Mouse (Mus musculus): Measurements from ENCODE around the gene Enpp7.

The Enpp7 gene

DNA sequence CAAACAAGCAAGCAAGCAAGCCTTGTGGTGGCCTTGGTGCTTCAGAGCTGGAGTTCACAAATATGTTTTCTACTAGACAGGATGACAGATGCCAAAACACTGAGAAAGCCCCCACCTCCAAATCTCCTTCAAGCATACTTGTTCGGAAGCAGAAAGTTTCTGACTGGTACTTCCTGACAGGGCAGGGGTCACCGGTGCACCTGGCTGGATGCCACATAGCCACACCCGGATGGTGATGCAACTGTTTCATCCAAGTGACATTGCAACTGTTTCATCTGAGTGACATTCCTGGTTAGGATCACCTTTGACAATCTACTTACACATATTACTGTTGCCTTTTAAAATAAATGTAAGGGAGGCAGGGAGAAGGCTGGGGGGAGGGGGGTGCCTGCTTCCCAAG lies 9.2 kb downstream of the Enpp7 start:
- no peak for DNase-seq (ENCODE audit: low read depth, low spot score)

DNA sequence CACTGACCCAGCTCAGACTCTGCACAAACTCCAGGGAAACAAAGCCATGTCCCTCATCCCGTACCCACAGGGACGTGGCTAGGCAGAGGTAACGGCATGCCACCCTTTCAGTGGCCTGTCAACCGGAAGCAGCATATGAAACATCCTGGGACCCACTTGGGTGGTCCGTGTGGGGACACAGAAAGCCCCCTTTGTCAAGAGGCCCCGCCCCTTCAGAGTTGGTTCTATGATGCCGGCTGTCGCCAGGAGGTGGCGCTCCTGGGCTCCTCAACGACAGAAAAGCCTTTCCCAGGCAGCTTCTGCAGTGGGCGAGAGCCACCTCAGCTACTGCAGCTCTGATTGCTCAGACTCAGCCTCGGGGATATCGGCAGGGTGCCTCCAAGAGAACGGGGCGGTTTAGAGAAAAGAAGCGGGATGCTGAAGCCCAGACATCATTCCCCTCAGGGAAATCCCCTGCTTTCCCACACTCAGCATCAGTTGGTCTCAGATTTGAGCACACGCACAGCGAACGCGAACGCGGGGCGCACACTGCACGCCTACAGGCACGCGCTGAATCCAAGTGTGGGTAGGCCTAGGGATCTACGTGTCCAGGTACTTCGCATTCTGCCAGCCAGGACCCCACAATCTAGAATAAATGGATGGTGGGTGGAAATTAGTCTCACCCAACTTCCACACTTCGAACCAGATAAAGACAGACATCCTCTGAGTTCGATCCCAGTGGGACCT lies 10.7 kb downstream of the Enpp7 start:
- peak; percentile 40 for DNase-seq (ENCODE audit: low read depth, low spot score)

DNA sequence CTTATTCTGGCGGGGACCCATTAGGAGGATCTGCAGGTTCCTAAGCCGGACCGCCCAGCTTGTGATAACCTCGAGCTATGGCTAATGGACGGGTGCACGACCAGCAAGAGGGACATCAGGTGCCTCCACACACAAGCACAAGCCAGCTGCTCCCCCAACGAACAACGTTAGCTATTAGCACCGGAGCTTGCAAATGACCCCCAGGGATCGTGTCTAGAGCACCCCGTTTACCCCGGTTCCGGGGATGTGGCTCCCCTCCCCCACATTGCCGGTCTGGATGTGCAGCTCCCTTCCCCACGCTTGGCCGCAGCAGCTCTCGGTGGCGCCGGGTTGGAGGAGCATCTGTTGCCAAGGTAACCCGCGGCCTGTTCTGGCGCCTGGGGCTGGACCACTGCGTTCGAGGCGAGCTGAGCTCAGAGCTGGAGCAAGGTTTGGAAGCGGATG lies 11.4 kb downstream of the Enpp7 start:
- no peak for DNase-seq (ENCODE audit: low read depth, low spot score)

DNA sequence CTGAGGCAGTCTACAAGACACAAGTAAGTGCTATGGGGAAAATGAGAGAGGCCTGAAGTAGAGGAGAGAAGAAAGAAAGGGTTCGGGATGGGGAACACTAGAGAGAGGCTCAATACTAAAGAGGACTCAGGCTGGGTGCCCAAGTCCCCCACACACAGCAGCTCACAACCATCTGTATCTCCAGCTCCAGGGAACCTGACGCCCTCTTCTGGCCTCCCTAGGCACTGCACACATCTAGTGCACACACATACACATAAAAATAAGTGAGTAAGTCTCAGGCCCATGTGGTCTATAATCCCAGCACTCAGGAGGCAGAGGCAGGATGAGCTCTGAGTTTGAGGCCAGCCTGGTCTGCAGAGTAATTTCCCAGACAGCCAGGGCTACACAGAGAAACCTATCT lies 12.9 kb downstream of the Enpp7 start:
- no peak for DNase-seq (ENCODE audit: low read depth, low spot score)

DNA sequence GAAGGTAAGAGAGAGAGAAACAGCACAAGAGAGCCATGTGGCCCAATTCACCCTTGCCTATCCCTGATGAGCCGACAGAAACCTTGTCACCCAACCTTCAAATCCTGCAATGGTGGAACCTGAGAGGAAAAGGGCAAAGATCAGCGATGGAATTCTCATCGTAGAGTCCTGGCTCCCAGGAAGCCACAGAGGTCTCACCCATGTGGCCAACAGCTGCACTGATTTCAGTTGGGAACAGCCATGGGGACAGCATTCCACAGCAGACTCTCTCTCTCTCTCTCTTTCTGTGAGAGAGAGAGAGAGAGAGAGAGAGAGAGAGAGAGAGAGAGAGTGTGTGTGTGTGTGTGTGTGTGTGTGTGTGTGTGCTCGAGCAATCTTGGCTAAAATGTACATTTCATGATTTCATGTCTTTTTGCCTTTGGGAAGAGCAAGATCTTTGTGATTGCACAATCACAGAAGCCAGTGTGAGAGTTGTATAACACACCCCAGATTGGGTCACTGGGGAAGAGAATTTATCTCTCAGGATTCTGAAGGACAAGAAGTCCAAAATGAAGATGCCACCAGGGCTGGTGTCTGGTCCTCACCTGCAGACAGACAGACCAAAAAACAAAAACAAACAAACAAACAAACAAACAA lies 13.6 kb downstream of the Enpp7 start:
- DNase-seq (ENCODE audit: low read depth, low spot score), result no peak

DNA sequence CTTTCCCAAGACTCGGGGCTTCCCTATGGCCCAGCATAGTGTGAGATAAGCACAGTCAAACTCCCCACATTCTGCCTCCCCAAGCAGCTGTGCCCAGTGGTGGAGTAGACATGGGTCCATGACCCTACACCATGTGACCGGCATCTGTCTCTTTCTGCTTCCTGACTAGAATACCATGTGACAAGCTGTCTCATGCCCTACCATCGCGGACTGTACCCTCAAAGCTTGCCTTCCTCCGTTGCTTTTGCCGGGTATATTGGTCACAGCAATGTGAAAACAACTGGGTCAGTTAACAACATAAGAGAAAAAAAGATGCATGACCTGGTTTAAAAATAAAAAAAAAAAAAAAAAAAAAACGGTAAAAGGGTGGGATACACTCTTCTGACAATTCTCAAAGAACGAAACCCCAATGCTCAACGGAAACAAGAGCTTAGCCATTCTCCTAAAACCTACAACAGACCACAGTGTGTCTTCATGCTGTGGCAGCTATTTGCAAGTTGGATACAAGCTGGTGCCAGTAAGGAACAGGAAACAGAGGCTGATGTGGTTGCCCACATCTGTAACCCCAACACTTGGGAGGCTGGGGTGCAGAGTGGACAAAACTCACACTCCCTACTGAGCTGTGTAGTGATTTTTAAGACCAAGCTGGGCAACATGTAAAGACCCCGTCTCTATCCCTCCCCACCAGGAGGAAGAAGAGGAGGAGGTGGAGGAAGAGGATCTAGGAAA lies 17.7 kb downstream of the Enpp7 start:
- no peak for DNase-seq (ENCODE audit: low read depth, low spot score)

DNA sequence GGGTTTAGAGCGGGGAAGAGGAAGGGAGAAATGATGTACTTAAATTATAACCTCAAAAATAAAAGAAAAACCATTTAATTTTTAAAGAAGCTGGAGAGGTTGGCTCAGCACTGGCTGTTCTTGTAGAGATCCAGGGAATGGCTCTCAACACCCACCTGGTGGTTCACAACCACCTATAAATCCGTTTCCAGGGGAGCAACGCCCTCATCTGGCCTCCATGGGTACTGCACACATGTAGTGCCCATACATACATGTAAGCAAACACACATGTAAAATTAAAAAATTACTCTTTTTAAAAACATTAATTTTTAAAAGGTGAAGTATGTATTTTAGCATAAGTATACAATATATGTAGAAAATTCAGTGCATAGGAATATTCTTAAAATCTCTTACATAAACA lies 18.5 kb downstream of the Enpp7 start:
- no peak for DNase-seq (ENCODE audit: low read depth, low spot score)

DNA sequence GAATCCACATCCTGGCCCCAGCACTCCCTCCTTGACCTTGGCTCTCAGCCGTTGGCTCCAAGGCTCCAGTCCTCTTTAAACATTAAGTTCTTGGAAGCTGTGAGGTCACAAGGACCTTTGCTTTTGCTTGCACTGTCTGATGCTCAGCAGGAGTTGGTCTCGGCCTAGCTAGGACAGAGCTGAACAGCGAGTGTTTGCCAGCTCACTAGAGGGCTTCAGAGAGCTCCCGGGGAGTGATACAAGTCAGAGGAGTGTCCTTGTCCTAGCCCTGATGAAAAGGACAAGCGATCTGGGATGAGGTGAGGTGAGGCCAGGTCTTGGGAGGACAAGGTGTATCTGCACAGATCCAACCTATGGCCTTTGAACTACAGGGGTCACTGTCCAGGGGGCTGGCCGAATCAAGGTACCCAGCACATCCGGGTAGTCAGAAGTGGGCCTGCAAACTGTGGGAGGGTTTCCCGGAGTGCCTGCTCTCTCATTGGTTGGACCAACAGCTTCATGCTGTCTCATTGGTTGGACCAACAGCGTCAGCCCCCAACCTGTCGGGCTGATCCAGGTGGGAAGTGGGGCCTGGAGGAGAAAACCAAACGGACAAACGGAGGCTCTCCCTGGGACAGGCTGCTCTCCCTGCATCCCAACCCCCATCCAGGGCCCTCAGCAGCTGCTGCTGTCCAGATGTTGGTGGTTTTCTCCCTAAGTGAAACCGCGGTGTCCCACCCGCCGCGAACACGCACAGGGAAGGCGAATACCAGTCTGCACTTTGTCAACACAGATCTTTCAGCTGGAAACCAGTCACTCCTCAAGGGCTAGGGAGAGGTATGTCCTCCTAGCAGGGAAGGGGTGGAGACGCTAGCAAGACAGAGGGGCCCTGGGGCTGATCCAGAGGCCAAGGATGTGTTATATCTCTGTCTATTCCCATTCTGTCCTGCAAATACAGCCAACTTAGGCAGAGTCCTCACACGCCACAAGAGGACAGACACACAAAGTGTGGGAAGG lies 19.8 kb downstream of the Enpp7 start:
- DNase-seq (ENCODE audit: low read depth, low spot score), result no peak

DNA sequence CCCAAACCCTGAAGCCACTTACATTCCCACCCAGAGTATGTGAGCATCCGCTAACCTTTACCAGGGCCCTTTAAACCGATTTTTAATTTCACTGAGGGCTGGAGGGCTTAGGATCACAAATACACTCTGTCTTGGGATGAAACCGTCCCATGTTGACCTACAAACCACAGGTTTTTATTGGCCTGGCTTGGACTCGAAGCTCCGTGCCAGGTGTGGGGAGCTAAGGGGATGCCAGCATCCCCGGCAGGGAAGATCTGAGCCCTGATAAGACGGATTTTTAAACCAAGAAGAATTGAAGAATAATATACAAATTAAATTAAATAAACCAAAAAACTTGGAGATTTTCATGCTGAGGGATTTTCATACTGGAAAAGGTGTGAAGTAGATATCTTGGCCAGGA lies 26.5 kb downstream of the Enpp7 start:
- no peak for DNase-seq (ENCODE audit: low read depth, low spot score)

DNA sequence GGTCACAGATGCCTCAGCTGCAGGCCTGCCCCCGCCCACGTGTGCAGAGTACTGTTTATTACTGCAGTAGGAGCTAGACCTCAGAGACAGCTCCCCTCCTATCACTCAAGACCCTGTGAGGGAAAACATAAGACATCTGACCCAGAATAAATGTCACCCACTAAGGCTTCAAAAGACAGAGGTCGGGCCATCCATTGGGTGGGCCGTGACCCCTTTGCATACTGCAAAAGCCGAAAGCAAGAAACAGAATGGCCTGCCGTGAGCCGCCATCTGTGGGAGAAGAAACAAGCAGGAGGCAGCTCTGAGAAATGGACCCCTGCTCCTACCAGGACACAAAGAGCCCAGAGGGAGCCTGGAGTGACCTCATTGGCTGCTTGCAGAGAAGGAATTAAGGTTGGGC lies 29.5 kb downstream of the Enpp7 start:
- no peak for DNase-seq (ENCODE audit: low read depth, low spot score)

DNA sequence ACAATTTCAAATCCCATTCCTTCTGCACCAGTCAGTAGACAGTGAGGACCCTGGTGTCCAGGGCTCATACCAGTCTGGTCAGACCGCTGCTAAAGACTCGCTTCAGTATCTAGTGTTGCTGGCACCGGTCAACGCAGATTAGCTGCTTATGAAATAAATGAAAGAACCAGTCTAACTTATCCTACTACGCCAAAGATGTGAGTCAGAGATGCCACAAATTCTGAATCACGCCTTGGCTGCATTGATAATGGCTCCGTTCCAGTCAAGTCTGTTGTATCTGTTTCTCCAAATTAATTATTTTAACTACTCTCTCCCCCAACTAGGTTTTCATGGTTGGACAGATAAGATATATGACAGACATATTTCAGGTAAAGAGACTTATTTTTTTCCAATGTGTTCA lies 33.2 kb downstream of the Enpp7 start:
- DNase-seq (ENCODE audit: low read depth, low spot score), result no peak

DNA sequence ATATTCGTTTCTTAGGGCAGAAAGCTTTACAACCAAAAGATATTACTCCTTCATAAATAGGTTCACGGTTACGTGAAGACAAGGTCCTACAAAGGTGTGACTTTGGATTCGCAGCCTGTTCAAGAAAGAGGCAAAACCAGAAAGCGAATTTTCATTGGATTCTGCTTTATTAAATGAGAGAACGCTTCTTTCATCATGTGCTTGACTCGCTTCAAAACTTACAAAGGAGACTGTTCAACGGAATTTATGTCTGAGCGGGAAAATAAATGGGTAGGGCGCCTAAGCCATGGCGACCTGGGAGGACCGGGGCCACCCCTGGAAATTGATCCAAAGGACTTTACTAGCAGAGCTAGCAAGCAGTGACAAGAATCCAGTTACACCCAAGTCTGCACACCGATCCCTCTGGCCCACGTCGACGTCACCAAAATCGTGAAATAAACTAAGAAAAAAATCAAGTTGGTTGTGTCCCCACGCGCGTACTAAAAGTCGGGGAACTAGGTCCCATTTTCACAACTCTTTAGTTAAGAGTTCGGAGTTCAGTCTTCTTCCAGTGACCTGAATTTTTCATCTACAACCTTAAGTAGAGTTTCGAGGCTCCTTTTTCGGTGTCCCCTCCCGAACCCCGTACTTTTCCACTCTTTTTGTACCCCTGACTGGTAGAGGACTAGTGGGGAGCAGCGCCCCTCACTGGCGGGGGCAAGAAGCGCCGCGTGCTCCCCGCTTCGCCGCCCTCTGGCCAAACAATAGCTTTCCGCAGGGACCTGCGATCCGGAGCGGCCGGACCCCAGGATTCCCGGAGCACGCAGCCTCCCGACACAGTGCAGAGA lies 34.3 kb downstream of the Enpp7 start:
- DNase-seq (ENCODE audit: low read depth, low spot score), result no peak

DNA sequence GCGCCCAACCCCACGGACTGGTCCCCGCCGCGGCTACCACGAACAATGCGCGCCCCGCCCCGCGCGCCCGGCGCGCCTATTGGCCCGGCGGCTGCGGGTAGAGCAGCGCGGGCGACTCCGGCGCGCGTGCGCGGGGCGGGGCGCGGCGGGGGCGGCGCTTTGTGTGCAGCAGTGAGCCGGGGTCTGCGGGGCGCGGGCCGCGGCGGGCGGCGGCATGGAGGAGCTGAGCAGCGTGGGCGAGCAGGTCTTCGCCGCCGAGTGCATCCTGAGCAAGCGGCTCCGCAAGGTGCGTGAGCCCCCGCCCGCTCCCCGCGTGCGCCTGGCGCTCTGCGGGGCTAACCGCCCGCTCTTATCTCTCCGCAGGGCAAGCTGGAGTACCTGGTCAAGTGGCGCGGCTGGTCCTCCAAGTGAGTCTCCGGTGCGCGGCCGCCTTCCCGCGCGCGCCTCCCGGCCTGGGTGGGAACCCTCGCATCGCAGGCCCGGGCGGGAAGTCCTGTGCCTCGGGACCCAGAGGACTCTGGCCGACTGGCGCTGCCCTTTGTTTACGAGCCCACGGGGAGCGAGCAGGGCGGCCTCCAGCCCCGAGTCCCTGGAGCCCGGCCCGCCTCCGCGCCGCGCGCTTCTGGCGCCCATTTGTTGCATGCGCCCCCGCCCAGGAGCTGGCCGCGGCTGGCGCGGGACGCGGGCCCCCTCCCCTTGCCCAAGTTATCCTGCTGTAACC lies 35.1 kb downstream of the Enpp7 start, which contains the start of gene Cbx2:
Gene Cbx2, plus strand, starts transcription at position 68 of the 721 bp plus-strand sequence.
- DNase-seq (ENCODE audit: low read depth, low spot score), result no peak

DNA sequence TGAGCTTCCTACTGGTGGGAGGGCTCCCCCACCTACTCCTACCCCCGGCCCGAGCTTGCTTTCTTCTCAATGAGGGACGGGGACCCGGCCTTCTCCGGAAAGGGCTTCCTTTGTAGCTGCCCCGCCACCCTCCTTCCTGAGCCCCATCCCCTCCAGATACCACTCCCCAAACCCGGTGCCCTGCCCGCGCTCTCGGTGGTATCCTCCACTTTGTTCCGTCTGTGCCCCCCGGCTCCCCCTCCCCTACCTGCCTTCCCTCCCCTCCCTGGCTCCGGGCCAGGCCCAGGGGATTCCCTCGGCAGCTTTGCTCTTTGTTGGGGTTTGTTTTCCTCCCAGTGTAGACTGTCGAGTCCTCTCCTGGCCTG lies 35.6 kb downstream of the Enpp7 start:
- DNase-seq (ENCODE audit: low read depth, low spot score), result no peak

DNA sequence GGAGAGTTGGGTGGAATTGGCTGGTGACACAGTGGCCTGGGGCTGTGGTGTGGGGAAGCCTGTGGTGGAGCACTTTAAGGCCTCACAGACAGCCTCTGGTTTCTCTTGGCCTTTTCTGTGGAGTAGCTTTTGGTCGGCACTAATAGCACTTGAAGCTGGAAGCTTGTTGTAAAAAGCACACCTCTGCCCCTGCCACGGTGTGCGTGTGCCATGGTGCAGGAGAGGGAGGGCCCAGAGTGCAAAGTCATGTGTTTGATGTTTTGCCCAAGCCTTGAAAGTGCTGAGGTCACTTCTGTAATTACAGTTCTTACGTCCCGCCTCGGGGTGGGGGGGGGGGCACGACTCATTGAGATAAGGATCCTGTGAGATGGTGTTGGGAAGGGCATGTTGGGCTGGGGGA lies 36.3 kb downstream of the Enpp7 start:
- DNase-seq (ENCODE audit: low read depth, low spot score), result no peak

DNA sequence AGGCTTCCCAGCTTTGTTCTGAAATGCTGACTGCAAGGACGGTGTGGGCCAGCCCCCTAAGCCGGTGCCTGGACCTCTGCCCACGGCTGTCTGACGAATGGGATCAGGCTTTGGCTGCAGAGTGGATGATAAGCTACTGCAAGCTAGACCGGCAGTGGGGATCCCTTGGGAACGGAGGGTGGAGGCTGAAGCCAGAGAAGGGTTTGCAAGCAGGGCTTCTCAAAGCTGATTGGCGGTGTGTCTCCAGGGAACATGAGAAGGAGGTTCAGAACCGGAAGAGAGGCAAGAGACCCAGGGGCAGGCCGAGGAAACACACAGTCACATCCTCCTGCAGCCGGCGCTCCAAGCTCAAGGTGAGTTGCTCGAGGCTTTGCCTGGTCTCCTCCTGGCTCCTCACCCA lies 38.2 kb downstream of the Enpp7 start:
- DNase-seq (ENCODE audit: low read depth, low spot score), result peak; percentile 56

DNA sequence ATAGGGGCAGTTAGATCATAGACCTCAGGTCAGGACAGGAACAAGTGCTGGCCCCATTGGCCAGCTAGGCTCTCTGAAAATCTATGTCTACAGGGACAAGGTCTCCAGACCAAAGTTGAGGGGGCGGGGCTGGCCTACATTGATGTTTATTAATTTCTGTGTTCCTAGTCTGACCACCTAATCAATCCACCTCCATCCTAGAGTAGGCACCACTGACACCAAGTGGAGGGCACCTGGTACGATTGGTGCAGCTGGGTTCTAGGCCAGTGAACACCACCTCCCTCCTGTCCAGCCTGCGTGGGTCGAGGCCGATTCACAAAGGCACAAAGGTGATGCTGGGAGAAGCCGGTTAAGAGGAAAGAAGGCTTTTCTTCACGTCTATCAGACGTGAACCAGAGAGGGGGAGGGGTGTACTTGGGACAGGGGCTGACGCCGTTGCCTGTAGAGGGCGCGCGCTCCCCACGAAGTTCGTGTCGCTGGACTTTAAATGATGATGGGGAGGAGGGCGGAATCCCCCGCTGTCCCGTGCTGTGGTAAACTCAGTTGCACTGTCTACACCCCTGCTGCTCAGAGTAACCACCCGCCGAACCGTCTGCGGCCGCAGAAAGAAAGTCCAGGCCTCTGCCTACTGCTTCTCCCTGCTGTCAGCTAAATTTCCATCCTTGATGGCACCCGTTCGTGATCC lies 46.0 kb downstream of the Enpp7 start:
- DNase-seq (ENCODE audit: low read depth, low spot score), result no peak

DNA sequence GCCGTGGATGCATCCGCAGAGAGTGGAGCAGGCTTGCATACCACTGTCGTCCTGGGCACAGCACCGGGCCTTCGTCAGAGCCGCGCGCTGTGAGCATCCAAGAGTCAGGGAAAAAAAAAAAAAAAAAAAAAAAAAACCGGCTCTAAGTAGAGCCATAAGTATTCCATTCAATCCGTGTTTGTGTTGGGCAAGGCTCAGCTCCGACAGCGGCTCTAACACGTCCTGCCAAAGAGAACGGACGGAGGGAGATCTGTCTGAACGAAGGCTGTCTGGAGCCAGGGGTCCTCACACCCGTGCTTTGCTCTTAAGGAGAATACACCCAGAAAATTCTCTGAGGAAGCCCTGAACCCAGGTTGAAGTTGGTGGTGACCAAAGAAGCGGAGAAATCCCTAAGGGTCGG lies 46.6 kb downstream of the Enpp7 start:
- DNase-seq (ENCODE audit: low read depth, low spot score), result no peak

DNA sequence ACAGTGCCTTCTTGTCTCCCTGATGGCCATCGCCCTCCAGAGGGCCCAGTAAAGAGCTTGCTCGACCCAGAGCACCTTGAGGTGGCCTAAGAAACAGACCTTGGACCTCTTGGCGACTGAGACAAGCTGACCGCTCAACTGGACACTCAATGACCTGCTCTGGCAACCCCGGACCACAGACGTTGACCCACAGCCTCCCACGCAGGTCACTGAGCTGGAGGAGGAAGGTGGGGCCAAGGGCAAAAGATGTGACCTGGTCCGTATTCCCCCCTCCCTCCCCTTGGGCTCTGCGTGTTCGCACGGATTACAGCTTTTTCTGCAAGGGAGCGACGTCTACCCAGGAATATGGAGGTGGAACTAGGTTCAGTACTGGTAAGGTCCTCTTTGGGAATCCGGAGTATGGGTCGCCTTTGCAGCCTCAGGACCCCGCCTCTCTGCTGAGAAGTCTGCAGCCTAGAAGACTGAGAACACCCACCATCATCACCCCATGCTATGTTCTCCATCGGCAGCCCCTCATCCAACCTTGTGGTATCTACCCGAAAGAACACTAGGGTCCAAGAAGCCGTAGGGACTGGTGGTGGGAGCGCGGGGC lies 47.2 kb downstream of the Enpp7 start:
- no peak for DNase-seq (ENCODE audit: low read depth, low spot score)

All from skeletal muscle tissue, adult 2 months (tissue).